Mouse (Mus musculus) ES-Bruce4 (cell line): ENCODE measurements at regions not wholly inside any gene's neighbourhood (a gene's known extent, or its start where the extent isn't known, plus 50 kb on each side); places are given as distances from the start of the nearest gene placed in this dataset.

Experiments
- H3K27ac ChIP-seq: 2 replicates; pipeline ENCODE4 v1.5.1; 2012; ENCODE audit warnings: low read length, inconsistent platforms; ENCODE audit not compliant: insufficient read depth
- H3K27me3 ChIP-seq: 2 replicates; pipeline ENCODE4 v1.6.1; 2012; ENCODE audit warnings: mild to moderate bottlenecking, low read length, inconsistent platforms; ENCODE audit not compliant: control insufficient read depth, poor library complexity, insufficient read depth, severe bottlenecking
- H3K36me3 ChIP-seq: 2 replicates; pipeline ENCODE4 v1.6.1; 2012; ENCODE audit warnings: inconsistent platforms, mild to moderate bottlenecking, low read length, moderate library complexity; ENCODE audit not compliant: control insufficient read depth, poor library complexity, insufficient read depth, severe bottlenecking
- H3K4me1 ChIP-seq: one replicate; pipeline ENCODE4 v1.8.1; 2011; ENCODE audit warnings: low read length; ENCODE audit not compliant: control insufficient read depth, insufficient read depth
- H3K4me3 ChIP-seq: 2 replicates; pipeline ENCODE4 v1.5.1; 2011; ENCODE audit warnings: low read depth, mild to moderate bottlenecking, low read length
- H3K9ac ChIP-seq: 2 replicates; pipeline ENCODE4 v1.6.1; 2012; ENCODE audit warnings: low read depth, mild to moderate bottlenecking, inconsistent platforms; ENCODE audit not compliant: poor library complexity, severe bottlenecking
- H3K9me3 ChIP-seq: replicated peaks from 2 replicates; pipeline ENCODE4 v1.6.1; 2012; ENCODE audit warnings: mild to moderate bottlenecking, low read length, inconsistent platforms; ENCODE audit not compliant: control insufficient read depth, poor library complexity, insufficient read depth, severe bottlenecking
- CTCF ChIP-seq: IDR thresholded peaks from one replicate; pipeline ENCODE4 v1.8.1; 2011; ENCODE audit warnings: low read depth, low read length
- EP300 ChIP-seq: IDR thresholded peaks from 2 replicates; pipeline ENCODE4 v1.6.1; 2011; ENCODE audit warnings: low read depth, low read length; ENCODE audit not compliant: insufficient read depth
- POLR2A ChIP-seq: IDR thresholded peaks from one replicate; pipeline ENCODE4 v1.8.1; 2011; ENCODE audit warnings: low read length; ENCODE audit not compliant: insufficient read depth

GRCm38 (mm10) chr8:9072724-9073123 is 382.4 kb upstream of the Arglu1 start:
- H3K9ac ChIP-seq = no peak overlapping the region
- no peaks in the 10 kb centered on the region for H3K9me3 ChIP-seq
- no peak overlapping the region for H3K4me3 ChIP-seq
- H3K36me3 ChIP-seq = no peaks in the 10 kb centered on the region
- H3K27me3 ChIP-seq = no peaks in the 10 kb centered on the region; the same call in 1 of the 2 replicates
- H3K27ac ChIP-seq = no peak overlapping the region
- H3K4me1 ChIP-seq = no peaks in the 10 kb centered on the region
- no peak for TF ChIP-seq CTCF
- no peak for TF ChIP-seq EP300
- no peak for TF ChIP-seq POLR2A

- TF ChIP-seq CTCF (no peak), EP300 (no peak), POLR2A (no peak)
Observed at GRCm38 (mm10) chr8:9072286-9072685, 382.0 kb upstream of the Arglu1 start.

DNA sequence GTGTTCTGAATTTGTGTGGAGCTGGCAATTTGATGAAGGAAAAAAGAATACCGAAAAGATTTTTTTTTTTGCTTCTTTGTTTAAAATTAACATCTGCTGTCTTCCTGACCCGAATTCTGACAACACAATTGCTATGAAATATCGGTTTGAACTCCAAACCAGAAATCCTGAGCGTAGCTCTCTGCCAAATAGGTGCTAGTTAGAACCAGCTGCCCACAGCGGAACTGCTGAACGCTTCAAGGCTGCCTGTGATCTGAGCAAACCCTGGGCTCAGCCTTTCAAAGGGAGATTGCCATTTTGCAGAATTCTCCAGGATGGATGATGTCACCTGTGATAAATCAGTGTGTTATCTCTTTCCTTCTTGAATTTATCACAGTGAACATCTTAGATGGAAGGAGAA is 380.6 kb upstream of the Arglu1 start:
- no peaks in the 10 kb centered on the region for H3K4me1 ChIP-seq
- TF ChIP-seq POLR2A (no peak), CTCF (no peak), EP300 (no peak)
- H3K27me3 ChIP-seq = no peaks in the 10 kb centered on the region
- H3K27ac ChIP-seq = no peak overlapping the region
- H3K36me3 ChIP-seq = no peaks in the 10 kb centered on the region
- no peak overlapping the region for H3K4me3 ChIP-seq
- H3K9ac ChIP-seq = no peak overlapping the region
- H3K9me3 ChIP-seq = no peaks in the 10 kb centered on the region

More at GRCm38 (mm10) chr8:9072286-9072685, 382.0 kb upstream of the Arglu1 start:
- Histone ChIP-seq H3K4me3 (no peak overlapping the region), H3K9ac (no peak overlapping the region), H3K27ac (no peak overlapping the region), H3K4me1 (no peaks in the 10 kb centered on the region), H3K36me3 (no peaks in the 10 kb centered on the region), H3K27me3 (no peaks in the 10 kb centered on the region; the same call in 1 of the 2 replicates), H3K9me3 (no peaks in the 10 kb centered on the region)

DNA sequence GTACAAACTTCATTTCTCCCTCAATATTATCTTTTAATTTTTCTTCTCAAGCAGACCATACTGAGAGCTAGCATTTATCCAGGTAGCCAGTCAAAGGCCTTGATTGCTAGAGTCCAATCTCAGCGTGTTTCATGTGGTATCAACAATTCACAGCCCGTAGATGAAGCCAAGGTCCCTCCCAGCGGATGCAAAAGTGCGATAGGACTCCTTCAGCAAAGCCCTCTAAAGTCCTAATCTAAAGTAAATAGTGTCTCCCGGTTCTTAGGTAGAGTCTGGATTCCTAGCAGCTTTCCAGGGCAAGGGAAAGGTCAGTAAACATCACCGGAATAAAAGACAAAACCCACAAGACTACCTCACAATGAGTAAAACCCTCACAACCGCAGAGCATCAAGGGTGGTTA is 379.5 kb upstream of the Arglu1 start:
- H3K36me3 ChIP-seq = no peaks in the 10 kb centered on the region
- TF ChIP-seq POLR2A (no peak), EP300 (no peak), CTCF (no peak)
- no peak overlapping the region for H3K4me3 ChIP-seq
- H3K4me1 ChIP-seq = no peaks in the 10 kb centered on the region
- no peaks in the 10 kb centered on the region for H3K9me3 ChIP-seq
- no peak overlapping the region for H3K9ac ChIP-seq
- no peak overlapping the region for H3K27ac ChIP-seq
- H3K27me3 ChIP-seq = no peaks in the 10 kb centered on the region

DNA sequence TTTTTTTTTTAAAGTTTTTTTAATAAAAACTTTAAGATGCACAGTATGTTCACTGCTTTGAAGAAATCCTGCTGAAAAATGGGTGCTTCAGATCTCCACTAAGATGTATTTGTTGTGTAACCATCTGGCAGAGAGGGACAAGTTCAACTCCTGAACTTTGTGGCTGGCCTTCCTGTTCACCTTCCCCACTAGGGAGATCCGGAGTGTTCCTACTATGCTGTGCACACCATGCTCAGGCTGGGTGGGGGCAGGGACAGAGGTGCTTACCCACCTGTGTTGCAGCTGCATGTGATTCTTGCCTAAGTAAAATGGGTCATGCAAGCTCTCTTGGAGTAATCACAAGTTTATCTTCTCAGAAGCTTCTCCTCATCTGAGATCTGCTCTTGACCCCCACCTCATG is 377.4 kb upstream of the Arglu1 start:
- no peak overlapping the region for H3K9ac ChIP-seq
- H3K36me3 ChIP-seq = no peaks in the 10 kb centered on the region
- no peak for TF ChIP-seq CTCF
- no peak for TF ChIP-seq POLR2A
- no peak for TF ChIP-seq EP300
- no peak overlapping the region for H3K27ac ChIP-seq
- H3K9me3 ChIP-seq = no peaks in the 10 kb centered on the region
- no peaks in the 10 kb centered on the region for H3K27me3 ChIP-seq
- H3K4me3 ChIP-seq = no peak overlapping the region
- H3K4me1 ChIP-seq = no peaks in the 10 kb centered on the region

- Histone ChIP-seq H3K4me3 (no peak overlapping the region), H3K36me3 (no peaks in the 10 kb centered on the region), H3K27me3 (no peaks in the 10 kb centered on the region), H3K9ac (no peak overlapping the region), H3K4me1 (no peaks in the 10 kb centered on the region), H3K9me3 (no peaks in the 10 kb centered on the region; the same call in 1 of the 2 replicates), H3K27ac (no peak overlapping the region)
- no peak for TF ChIP-seq POLR2A
- no peak for TF ChIP-seq EP300
- TF ChIP-seq CTCF = no peak
Observed at GRCm38 (mm10) chr8:9060166-9060565, 369.8 kb upstream of the Arglu1 start.
